Mouse (Mus musculus): ENCODE measurements at regions not wholly inside any gene's neighbourhood (a gene's known extent, or its start where the extent isn't known, plus 50 kb on each side); places are given as distances from the start of the nearest gene placed in this dataset.

DNA sequence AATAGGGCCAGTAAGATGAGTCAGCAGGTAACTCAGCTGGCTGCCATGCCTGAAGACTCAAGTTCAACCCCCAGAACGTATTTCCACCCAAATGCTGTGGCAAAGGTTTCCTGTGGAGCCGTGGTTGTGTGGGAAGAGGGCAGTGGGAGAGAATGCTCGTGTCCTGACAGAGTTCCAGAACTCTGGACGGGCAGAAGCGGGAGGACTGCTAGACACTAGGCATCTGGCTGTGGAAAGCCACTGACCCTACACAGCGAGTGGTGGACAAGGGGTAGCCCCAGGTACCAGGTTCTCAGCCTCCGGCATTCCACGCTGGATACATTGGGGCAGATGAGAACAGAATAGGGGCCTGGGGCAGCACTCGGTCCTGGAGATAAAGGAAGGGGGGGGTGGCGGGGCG is 69.6 kb upstream of the Acsl3 start:
- no peak for TF ChIP-seq EP300 (IDR thresholded peaks at IDR 0.05; ENCODE audit: insufficient read depth, low read depth, low read length)
- no peak for TF ChIP-seq CTCF (IDR thresholded peaks at IDR 0.05; ENCODE audit: low read depth, low read length)
- TF ChIP-seq POLR2A (IDR thresholded peaks at IDR 0.05; ENCODE audit: insufficient read depth, low read length) = no peak
